Mouse (Mus musculus): ENCODE results near the gene Tert. TPM values are rescaled to one million over a fixed set of nuclear protein-coding genes. Genes with fewer than 3 reads are reported as not detected.

Tert gene
- polyA plus RNA-seq, 1 experiment, result 4.1 TPM

GRCm38 (mm10) chr13:73603522-73604155 is 23.1 kb upstream of the Tert start, which contains the start of gene Clptm1l:
Gene Clptm1l, plus strand, starts transcription at chr13:73604006.
- Histone ChIP-seq H3K4me3 (ENCODE audit: control insufficient read depth, low read depth, low read length) (peak within 1 kb of the TSS; percentile 92), H3K36me3 (ENCODE audit: control insufficient read depth, insufficient read depth, low read length) (no peaks in the 10 kb centered on the region; the same call in 1 of the 2 replicates), H3K4me1 (ENCODE audit: control insufficient read depth, insufficient read depth, low read length) (peaks cover 6% of the 10 kb centered on the region), H3K27ac (ENCODE audit: control insufficient read depth, insufficient read depth, low read depth, low read length) (peak within 1 kb of the TSS; percentile 46), H3K27me3 (ENCODE audit: control insufficient read depth, insufficient read depth, low read length) (no peaks in the 10 kb centered on the region)
- TF ChIP-seq POLR2A (IDR thresholded peaks at IDR 0.05; ENCODE audit: control insufficient read depth, low read depth, low read length) (peak; percentile 78), CTCF (IDR thresholded peaks at IDR 0.05; ENCODE audit: control insufficient read depth, insufficient read depth, insufficient replicate concordance, low read depth, low read length) (no peak)

GRCm38 (mm10) chr13:73604156-73604957 is 22.4 kb upstream of the Tert start:
- H3K4me3 ChIP-seq (ENCODE audit: control insufficient read depth, low read depth, low read length), result peak overlapping the region; percentile 92
- TF ChIP-seq CTCF (IDR thresholded peaks at IDR 0.05; ENCODE audit: control insufficient read depth, insufficient read depth, insufficient replicate concordance, low read depth, low read length) (no peak), POLR2A (IDR thresholded peaks at IDR 0.05; ENCODE audit: control insufficient read depth, low read depth, low read length) (no peak)
- H3K27ac ChIP-seq (ENCODE audit: control insufficient read depth, insufficient read depth, low read depth, low read length), result peak overlapping the region; percentile 27
- H3K27me3 ChIP-seq (ENCODE audit: control insufficient read depth, insufficient read depth, low read length), result no peaks in the 10 kb centered on the region
- peaks cover 6% of the 10 kb centered on the region for H3K4me1 ChIP-seq (ENCODE audit: control insufficient read depth, insufficient read depth, low read length)
- peaks cover 2% of the 10 kb centered on the region; the same call in 1 of the 2 replicates for H3K36me3 ChIP-seq (ENCODE audit: control insufficient read depth, insufficient read depth, low read length)

GRCm38 (mm10) chr13:73618406-73618805 is 8.3 kb upstream of the Tert start:
- no peaks in the 10 kb centered on the region for H3K4me1 ChIP-seq (ENCODE audit: control insufficient read depth, insufficient read depth, low read length)
- no peak overlapping the region for H3K4me3 ChIP-seq (ENCODE audit: control insufficient read depth, low read depth, low read length)
- H3K27ac ChIP-seq (ENCODE audit: control insufficient read depth, insufficient read depth, low read depth, low read length), result no peak overlapping the region
- no peaks in the 10 kb centered on the region for H3K27me3 ChIP-seq (ENCODE audit: control insufficient read depth, insufficient read depth, low read length)
- TF ChIP-seq POLR2A (IDR thresholded peaks at IDR 0.05; ENCODE audit: control insufficient read depth, low read depth, low read length), result no peak
- no peak for TF ChIP-seq CTCF (IDR thresholded peaks at IDR 0.05; ENCODE audit: control insufficient read depth, insufficient read depth, insufficient replicate concordance, low read depth, low read length)
- H3K36me3 ChIP-seq (ENCODE audit: control insufficient read depth, insufficient read depth, low read length), result peaks cover 6% of the 10 kb centered on the region; the same call in 1 of the 2 replicates

- Histone ChIP-seq H3K4me3 (ENCODE audit: control insufficient read depth, low read depth, low read length) (no peak overlapping the region), H3K36me3 (ENCODE audit: control insufficient read depth, insufficient read depth, low read length) (peaks cover 6% of the 10 kb centered on the region; the same call in 1 of the 2 replicates), H3K4me1 (ENCODE audit: control insufficient read depth, insufficient read depth, low read length) (no peaks in the 10 kb centered on the region), H3K27me3 (ENCODE audit: control insufficient read depth, insufficient read depth, low read length) (no peaks in the 10 kb centered on the region), H3K27ac (ENCODE audit: control insufficient read depth, insufficient read depth, low read depth, low read length) (no peak overlapping the region)
- no peak for TF ChIP-seq POLR2A (IDR thresholded peaks at IDR 0.05; ENCODE audit: control insufficient read depth, low read depth, low read length)
- no peak for TF ChIP-seq CTCF (IDR thresholded peaks at IDR 0.05; ENCODE audit: control insufficient read depth, insufficient read depth, insufficient replicate concordance, low read depth, low read length)
Observed at GRCm38 (mm10) chr13:73620637-73621036, 6.1 kb upstream of the Tert start.

GRCm38 (mm10) chr13:73626410-73626744 is 334 bp upstream of the Tert start:
- Histone ChIP-seq H3K4me1 (ENCODE audit: control insufficient read depth, insufficient read depth, low read length) (peaks cover 6% of the 10 kb centered on the region), H3K36me3 (ENCODE audit: control insufficient read depth, insufficient read depth, low read length) (no peaks in the 10 kb centered on the region), H3K4me3 (ENCODE audit: control insufficient read depth, low read depth, low read length) (peak overlapping the region; percentile 71; the same call in 1 of the 2 replicates), H3K27me3 (ENCODE audit: control insufficient read depth, insufficient read depth, low read length) (no peaks in the 10 kb centered on the region), H3K27ac (ENCODE audit: control insufficient read depth, insufficient read depth, low read depth, low read length) (no peak overlapping the region)
- TF ChIP-seq CTCF (IDR thresholded peaks at IDR 0.05; ENCODE audit: control insufficient read depth, insufficient read depth, insufficient replicate concordance, low read depth, low read length) (no peak), POLR2A (IDR thresholded peaks at IDR 0.05; ENCODE audit: control insufficient read depth, low read depth, low read length) (no peak)

- Histone ChIP-seq H3K27ac (ENCODE audit: control insufficient read depth, insufficient read depth, low read depth, low read length) (no peak overlapping the region), H3K36me3 (ENCODE audit: control insufficient read depth, insufficient read depth, low read length) (no peaks in the 10 kb centered on the region), H3K27me3 (ENCODE audit: control insufficient read depth, insufficient read depth, low read length) (no peaks in the 10 kb centered on the region), H3K4me1 (ENCODE audit: control insufficient read depth, insufficient read depth, low read length) (peaks cover 6% of the 10 kb centered on the region), H3K4me3 (ENCODE audit: control insufficient read depth, low read depth, low read length) (no peak overlapping the region)
- no peak for TF ChIP-seq CTCF (IDR thresholded peaks at IDR 0.05; ENCODE audit: control insufficient read depth, insufficient read depth, insufficient replicate concordance, low read depth, low read length)
Observed at GRCm38 (mm10) chr13:73628586-73629113, 1.9 kb downstream of the Tert start.

GRCm38 (mm10) chr13:73631837-73632236 is 5.1 kb downstream of the Tert start:
- TF ChIP-seq POLR2A (IDR thresholded peaks at IDR 0.05; ENCODE audit: control insufficient read depth, low read depth, low read length) (no peak), CTCF (IDR thresholded peaks at IDR 0.05; ENCODE audit: control insufficient read depth, insufficient read depth, insufficient replicate concordance, low read depth, low read length) (no peak)
- H3K4me1 ChIP-seq (ENCODE audit: control insufficient read depth, insufficient read depth, low read length), result peaks cover 6% of the 10 kb centered on the region
- H3K36me3 ChIP-seq (ENCODE audit: control insufficient read depth, insufficient read depth, low read length), result no peaks in the 10 kb centered on the region

More at GRCm38 (mm10) chr13:73631837-73632236, 5.1 kb downstream of the Tert start:
- H3K27me3 ChIP-seq (ENCODE audit: control insufficient read depth, insufficient read depth, low read length), result no peaks in the 10 kb centered on the region
- H3K27ac ChIP-seq (ENCODE audit: control insufficient read depth, insufficient read depth, low read depth, low read length), result no peak overlapping the region
- H3K4me3 ChIP-seq (ENCODE audit: control insufficient read depth, low read depth, low read length), result no peak overlapping the region
